Mouse (Mus musculus) erythroid progenitor cell, adult 5-6 weeks (primary cell): ENCODE measurements around the gene Ficd. TPM values are rescaled to one million over a fixed set of nuclear protein-coding genes. Genes with fewer than 3 reads are reported as not detected.

Experiments
- ATAC-seq: replicated peaks from 2 replicates; pipeline ENCODE4 v1.8.0; 2016; ENCODE audit warnings: moderate number of reproducible peaks, mild to moderate bottlenecking, moderate TSS enrichment, inconsistent platforms; ENCODE audit not compliant: poor library complexity, low FRiP score, severe bottlenecking
- total RNA-seq, 2 experiments: library from RNA; stranded (forward) in 1 of 2; stranded (reverse) in 1 of 2; fragments of 150-400 nt in 1 of 2; fragments of 186-747, 209-891 nt in 1 of 2; gene quantifications; 2 replicates each; pipeline versions ENCODE4 v1.2.3 to v1.2.4; 2015 to 2017; ENCODE audit warnings: low replicate concordance in 2 of 2

The Ficd gene
- 1.4 TPM in 1 of 2 replicates, not detected in the other for total RNA-seq (2015; ENCODE audit: low replicate concordance)
- total RNA-seq (2017; ENCODE audit: low replicate concordance): 0.30 and 2.2 TPM in 2 replicates

- peak; percentile 98 for ATAC-seq
These were observed at the start of gene Ficd for GRCm38 (mm10) chr5:113735345-113736112. Gene Ficd, plus strand, starts transcription at chr5:113735803.

GRCm38 (mm10) chr5:113687514-113687913 is 48.1 kb upstream of the Ficd start:
- no peak for ATAC-seq

GRCm38 (mm10) chr5:113690069-113690548 is 45.5 kb upstream of the Ficd start:
- no peak for ATAC-seq

- no peak for ATAC-seq
These were observed 44.7 kb upstream of the Ficd start for GRCm38 (mm10) chr5:113690866-113691265.

GRCm38 (mm10) chr5:113693196-113693755 is 42.3 kb upstream of the Ficd start:
- no peak for ATAC-seq

- ATAC-seq: no peak
These were observed 41.6 kb upstream of the Ficd start for GRCm38 (mm10) chr5:113694000-113694399.

- no peak for ATAC-seq
These were observed 41.2 kb upstream of the Ficd start for GRCm38 (mm10) chr5:113694415-113694814.

- ATAC-seq: no peak
These were observed 35.1 kb upstream of the Ficd start for GRCm38 (mm10) chr5:113700388-113701023.

- ATAC-seq: no peak
These were observed 31.6 kb upstream of the Ficd start for GRCm38 (mm10) chr5:113703803-113704585.

GRCm38 (mm10) chr5:113712861-113713260 is 22.7 kb upstream of the Ficd start:
- ATAC-seq: no peak

GRCm38 (mm10) chr5:113716581-113717388 is 18.8 kb upstream of the Ficd start:
- ATAC-seq: no peak

- no peak for ATAC-seq
These were observed 16.4 kb upstream of the Ficd start for GRCm38 (mm10) chr5:113719221-113719661.

- no peak for ATAC-seq
These were observed 13.2 kb upstream of the Ficd start for GRCm38 (mm10) chr5:113722224-113723013.

- ATAC-seq: no peak
These were observed 11.9 kb upstream of the Ficd start for GRCm38 (mm10) chr5:113723567-113724237.

- ATAC-seq: peak; percentile 70
These were observed 11.2 kb upstream of the Ficd start, which contains the start of gene 1700069L16Rik for GRCm38 (mm10) chr5:113724446-113724845. Gene 1700069L16Rik, minus strand, starts transcription at chr5:113724772.

GRCm38 (mm10) chr5:113725417-113725816 is 10.2 kb upstream of the Ficd start:
- no peak for ATAC-seq

- no peak for ATAC-seq
These were observed 9.0 kb upstream of the Ficd start for GRCm38 (mm10) chr5:113726618-113727017.

GRCm38 (mm10) chr5:113727238-113727637 is 8.4 kb upstream of the Ficd start:
- ATAC-seq: no peak
